Mouse (Mus musculus): ENCODE results near the gene Htr3b. TPM values are rescaled to one million over a fixed set of nuclear protein-coding genes. Genes with fewer than 3 reads are reported as not detected.

Gene Htr3b
- total RNA-seq (2012; rRNA removed) (not detected in 2 replicates), total RNA-seq (2014; rRNA removed) (not detected in 2 replicates), polyA plus RNA-seq (2012; ENCODE audit: insufficient read length, low read depth) (not detected in 2 replicates)

- Histone ChIP-seq H3K9ac (ENCODE audit: insufficient read depth, low read depth) (no peak within 1 kb of the TSS), H3K79me2 (replicated peaks; ENCODE audit: control insufficient read depth, extremely low read depth, insufficient read depth, poor library complexity, severe bottlenecking) (no peaks in the 10 kb centered on the region), H3K9me3 (replicated peaks; ENCODE audit: low read length) (peaks cover 6% of the 10 kb centered on the region), H3K4me2 (ENCODE audit: insufficient read depth, low read depth, poor library complexity, severe bottlenecking) (peak within 1 kb of the TSS; percentile 46), H3K27ac (ENCODE audit: insufficient read depth, low read depth) (no peak within 1 kb of the TSS), H3K27me3 (replicated peaks) (peaks cover 11% of the 10 kb centered on the region), H3K4me3 (replicated peaks in 1 of 3; ENCODE audit: low read depth in 2 of 3, low read length in 2 of 3, poor library complexity in 1 of 3) (no peak within 1 kb of the TSS), H3K36me3 (replicated peaks in 1 of 2; ENCODE audit: control insufficient read depth in 1 of 2, insufficient read depth in 1 of 2, low read length in 1 of 2) (no peaks in the 10 kb centered on the region), H3K4me1 (ENCODE audit: control insufficient read depth in 1 of 2, insufficient read depth in 2 of 2) (no peaks in the 10 kb centered on the region; a peak in 1 of 4 replicates)
- no peak for TF ChIP-seq UBTF (IDR thresholded peaks at IDR 0.05; ENCODE audit: low read depth, low read length)
- TF ChIP-seq RAD21 (IDR thresholded peaks at IDR 0.05; ENCODE audit: low read depth, low read length) = peak; percentile 49
- TF ChIP-seq USF2 (conservative IDR thresholded peaks at IDR 0.05; ENCODE audit: low read depth, low read length) = no peak
- TF ChIP-seq CTCF (conservative IDR thresholded peaks at IDR 0.05 in 1 of 2, IDR thresholded peaks at IDR 0.05 in 1 of 2; ENCODE audit: low read depth in 2 of 2, low read length in 2 of 2) = peak; percentile 14 to 75; a peak in 2 of 4 replicates
- peak; percentile 84 for TF ChIP-seq SMC3 (IDR thresholded peaks at IDR 0.05; ENCODE audit: low read depth, low read length)
- in situ Hi-C loops (cut with MboI; ENCODE audit: low pct_ligation_motif_present, low pct_unique_long_range_greater_than_20kb, low sequenced_read_pairs) = loop anchor here (5.0 to 25.0 kb wide), 2 partner anchors 322 to 523 kb away; partner anchors contain the start of gene Ttc12
- DNase-seq (ENCODE audit: extremely low read depth) = peak; percentile 32
- dilution Hi-C loops (cut with MboI; ENCODE audit: extremely low pct_ligation_motif_present, extremely low pct_unique_long_range_greater_than_20kb, low sequenced_read_pairs) = no loop called here
These were observed at the start of gene Htr3b for GRCm38 (mm10) chr9:48964587-48965040. TSS of gene Htr3b (minus strand) at chr9:48964990.

- no peaks in the 10 kb centered on the region for H3K27me3 ChIP-seq (replicated peaks)
- no peaks in the 10 kb centered on the region for H3K79me2 ChIP-seq (replicated peaks; ENCODE audit: control insufficient read depth, extremely low read depth, insufficient read depth, poor library complexity, severe bottlenecking)
- H3K4me2 ChIP-seq (ENCODE audit: insufficient read depth, low read depth, poor library complexity, severe bottlenecking) = no peak overlapping the region
- H3K9me3 ChIP-seq (replicated peaks; ENCODE audit: low read length) = no peaks in the 10 kb centered on the region
- no peak overlapping the region for H3K27ac ChIP-seq (ENCODE audit: insufficient read depth, low read depth)
- dilution Hi-C loops (cut with MboI; ENCODE audit: extremely low pct_ligation_motif_present, extremely low pct_unique_long_range_greater_than_20kb, low sequenced_read_pairs) = no loop called here
- H3K4me1 ChIP-seq (ENCODE audit: control insufficient read depth in 1 of 2, insufficient read depth in 2 of 2) = peaks cover 0 to 14% of the 10 kb centered on the region in 2 experiments; a peak in 2 of 4 replicates
- H3K36me3 ChIP-seq (replicated peaks in 1 of 2; ENCODE audit: control insufficient read depth in 1 of 2, insufficient read depth in 1 of 2, low read length in 1 of 2) = peaks cover 3 to 53% of the 10 kb centered on the region in 2 experiments
- H3K4me3 ChIP-seq (replicated peaks in 1 of 3; ENCODE audit: low read depth in 2 of 3, low read length in 2 of 3, poor library complexity in 1 of 3) = no peak overlapping the region
- no peak for TF ChIP-seq BHLHE40 (IDR thresholded peaks at IDR 0.05; ENCODE audit: low read depth, low read length)
- TF ChIP-seq POLR2A (IDR thresholded peaks at IDR 0.05; ENCODE audit: low read depth, low read length) = no peak
- no peak for TF ChIP-seq TBP (conservative IDR thresholded peaks at IDR 0.05; ENCODE audit: low read depth, low read length)
- TF ChIP-seq MAZ (IDR thresholded peaks at IDR 0.05; ENCODE audit: low read depth, low read length) = no peak
- no peak for TF ChIP-seq NELFE (IDR thresholded peaks at IDR 0.05; ENCODE audit: low read depth, low read length)
- TF ChIP-seq TCF12 (IDR thresholded peaks at IDR 0.05; ENCODE audit: low read depth, low read length) = no peak
- no peak for TF ChIP-seq ETS1 (conservative IDR thresholded peaks at IDR 0.05; ENCODE audit: low read depth, low read length)
- no peak for TF ChIP-seq NRF1 (IDR thresholded peaks at IDR 0.05; ENCODE audit: low read depth, low read length)
- no peak for TF ChIP-seq KAT2A (IDR thresholded peaks at IDR 0.05; ENCODE audit: insufficient replicate concordance, low read length)
- TF ChIP-seq USF1 (IDR thresholded peaks at IDR 0.05; ENCODE audit: low read depth, low read length) = no peak
- no peak for TF ChIP-seq SMC3 (IDR thresholded peaks at IDR 0.05; ENCODE audit: low read depth, low read length)
- no peak for TF ChIP-seq CHD2 (IDR thresholded peaks at IDR 0.05; ENCODE audit: low read length)
- no peak for TF ChIP-seq MAX (IDR thresholded peaks at IDR 0.05; ENCODE audit: low read length)
- no peak for TF ChIP-seq ZNF384 (IDR thresholded peaks at IDR 0.05; ENCODE audit: low read depth, low read length)
- no peak for TF ChIP-seq MAFK (IDR thresholded peaks at IDR 0.05; ENCODE audit: insufficient replicate concordance, low read length)
- TF ChIP-seq JUN (IDR thresholded peaks at IDR 0.05; ENCODE audit: insufficient read depth, low read depth, low read length) = no peak
- no peak for DNase-seq (ENCODE audit: extremely low read depth)
- in situ Hi-C loops (cut with MboI; ENCODE audit: low pct_ligation_motif_present, low pct_unique_long_range_greater_than_20kb, low sequenced_read_pairs) = no loop called here
- no peak overlapping the region for H3K9ac ChIP-seq (ENCODE audit: insufficient read depth, low read depth)
These were observed 34.5 kb upstream of the Htr3b start for GRCm38 (mm10) chr9:48999256-48999655.

All from CH12.LX (cell line).